Mouse (Mus musculus) midbrain, embryonic 10.5 days (tissue): ENCODE measurements around the gene Zdhhc1. TPM values are rescaled to one million over a fixed set of nuclear protein-coding genes. Genes with fewer than 3 reads are reported as not detected.

ENCODE experiments used
- DNase-seq: peaks from one replicate; pipeline ENCODE4 v3.0.0-alpha.2; 2017; ENCODE audit warnings: low spot score
- H3K27ac ChIP-seq: fragments of 300-500 bp; sonication (generic); replicated peaks from 2 replicates; pipeline ENCODE4 v1.5.1; 2016; ENCODE audit warnings: mild to moderate bottlenecking
- H3K27me3 ChIP-seq: fragments of 300-500 bp; sonication (generic); 2 replicates; pipeline ENCODE4 v1.6.1; 2016; ENCODE audit warnings: low read depth, mild to moderate bottlenecking; ENCODE audit not compliant: poor library complexity, severe bottlenecking
- H3K36me3 ChIP-seq: fragments of 300-500 bp; sonication (generic); 2 replicates; pipeline ENCODE4 v1.6.1; 2016; ENCODE audit warnings: mild to moderate bottlenecking, moderate library complexity
- H3K4me1 ChIP-seq: fragments of 300-500 bp; sonication (generic); 2 replicates; pipeline ENCODE4 v1.6.1; 2016
- H3K4me3 ChIP-seq: fragments of 300-500 bp; sonication (generic); 2 replicates; pipeline ENCODE4 v1.5.1; 2016; ENCODE audit warnings: mild to moderate bottlenecking, moderate library complexity
- H3K9me3 ChIP-seq: fragments of 300-500 bp; sonication (generic); replicated peaks from 2 replicates; pipeline ENCODE4 v1.6.1; 2016; ENCODE audit warnings: mild to moderate bottlenecking
- WGBS: fragments of 180-500 bp; shearing (Covaris S2); methylation state at CpG from one replicate; pipeline ENCODE4 v1.1.7; 2016; 5-methylcytosine and 5-hydroxymethylcytosine counted together
- polyA plus RNA-seq: library from polyadenylated mRNA; unstranded; fragments of >200 nt; fragmentation: Nextera tagmentation; extraction: Ambion mirVana; gene quantifications from 2 replicates; pipeline ENCODE4 v1.2.1, GENCODE M21; 2016

Zdhhc1 gene
- polyA plus RNA-seq, 1 experiment from 2014 or later: 18.6 TPM

DNA sequence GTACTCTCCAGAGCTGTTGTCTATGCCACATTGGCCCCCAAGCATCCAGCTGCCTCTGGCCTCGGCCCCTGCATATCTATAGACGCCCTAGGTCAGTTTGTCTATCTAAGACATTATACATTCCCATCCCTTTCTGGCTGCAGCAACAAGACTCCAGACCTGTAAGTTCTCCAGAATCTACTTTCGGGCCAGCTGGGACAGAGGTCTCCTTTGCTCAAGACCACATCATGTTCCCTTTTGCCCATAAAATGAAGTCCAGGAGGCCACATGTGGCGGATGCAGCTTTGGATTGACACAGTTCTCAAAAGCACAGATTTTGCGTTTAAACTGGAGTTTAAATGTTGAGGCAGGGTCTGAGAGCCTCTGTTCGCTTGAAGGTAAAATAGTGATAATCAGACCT, 17.5 kb upstream of the Zdhhc1 start:
- no peak for DNase-seq
- Histone ChIP-seq H3K27ac (no peak overlapping the region), H3K36me3 (no peaks in the 10 kb centered on the region), H3K4me3 (no peak overlapping the region), H3K27me3 (peaks cover 39% of the 10 kb centered on the region), H3K9me3 (no peaks in the 10 kb centered on the region), H3K4me1 (peaks cover 52% of the 10 kb centered on the region)
- WGBS: 93% methylated on average over 6 of the region's 6 CpGs

DNA sequence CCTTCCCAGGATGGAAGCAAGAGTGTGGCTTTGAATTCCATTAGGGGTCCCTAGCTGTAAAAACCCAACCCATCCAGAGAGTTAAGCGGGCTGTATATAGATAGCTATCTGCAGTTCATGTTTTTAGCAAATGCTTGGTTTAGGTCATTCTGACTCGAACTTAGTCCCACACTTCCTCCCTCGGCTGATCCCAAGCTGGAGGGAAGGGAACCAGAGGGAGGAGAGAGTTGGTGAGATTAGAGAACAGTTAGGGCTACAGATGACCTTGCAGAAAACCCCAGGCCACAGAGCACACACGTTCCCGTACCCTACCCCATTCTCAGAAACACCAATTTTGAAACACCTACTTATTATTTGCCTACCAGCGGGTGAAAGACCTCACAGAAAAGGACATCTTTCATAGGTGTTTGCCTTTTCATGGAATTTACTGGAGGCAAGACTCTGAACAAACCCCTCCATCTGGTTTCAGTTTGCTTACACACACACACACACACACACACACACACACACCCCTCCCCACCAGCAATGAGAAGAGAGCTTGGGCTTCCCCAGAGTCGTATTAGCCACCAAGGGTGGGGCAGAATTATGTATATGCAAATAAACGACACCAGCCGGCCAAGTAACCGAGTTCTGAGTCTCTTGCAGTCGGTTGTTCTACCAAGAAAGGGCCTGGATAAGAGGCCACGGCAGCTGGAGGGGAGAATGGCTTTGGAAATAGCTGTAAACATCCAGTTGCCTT, 13.5 kb upstream of the Zdhhc1 start:
- Histone ChIP-seq H3K9me3 (no peaks in the 10 kb centered on the region), H3K4me1 (peaks cover 27% of the 10 kb centered on the region), H3K27me3 (peaks cover 14% of the 10 kb centered on the region), H3K27ac (no peak overlapping the region), H3K36me3 (no peaks in the 10 kb centered on the region), H3K4me3 (no peak overlapping the region)
- no peak for DNase-seq
- 57% methylated on average over 12 of the region's 12 CpGs for WGBS

DNA sequence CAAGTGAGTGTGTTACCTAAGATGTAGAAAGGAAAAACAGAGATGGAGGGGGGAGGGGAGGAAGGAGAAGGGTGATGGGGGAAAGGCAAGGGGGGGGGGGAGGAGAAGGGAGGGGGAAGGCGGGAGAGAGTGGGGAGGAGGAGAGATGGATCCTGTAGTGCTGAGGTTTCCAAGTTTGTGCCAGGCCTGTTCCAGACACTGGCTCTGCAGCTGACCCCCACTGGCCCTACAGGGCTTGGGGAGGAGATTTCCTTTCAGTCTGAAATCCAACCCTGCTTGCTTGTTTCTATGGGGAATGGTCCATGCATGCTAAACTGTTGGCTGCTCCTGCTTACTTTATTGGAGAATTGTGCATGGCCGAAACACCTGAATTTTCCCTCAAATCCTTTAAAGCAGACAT, 12.1 kb upstream of the Zdhhc1 start:
- Histone ChIP-seq H3K36me3 (no peaks in the 10 kb centered on the region), H3K9me3 (no peaks in the 10 kb centered on the region), H3K4me1 (peaks cover 27% of the 10 kb centered on the region), H3K27ac (peak overlapping the region; percentile 19), H3K4me3 (no peak overlapping the region), H3K27me3 (peaks cover under 1% of the 10 kb centered on the region; the same call in 1 of the 2 replicates)
- 67% methylated on average over 1 of the region's 2 CpGs for WGBS
- no peak for DNase-seq

DNA sequence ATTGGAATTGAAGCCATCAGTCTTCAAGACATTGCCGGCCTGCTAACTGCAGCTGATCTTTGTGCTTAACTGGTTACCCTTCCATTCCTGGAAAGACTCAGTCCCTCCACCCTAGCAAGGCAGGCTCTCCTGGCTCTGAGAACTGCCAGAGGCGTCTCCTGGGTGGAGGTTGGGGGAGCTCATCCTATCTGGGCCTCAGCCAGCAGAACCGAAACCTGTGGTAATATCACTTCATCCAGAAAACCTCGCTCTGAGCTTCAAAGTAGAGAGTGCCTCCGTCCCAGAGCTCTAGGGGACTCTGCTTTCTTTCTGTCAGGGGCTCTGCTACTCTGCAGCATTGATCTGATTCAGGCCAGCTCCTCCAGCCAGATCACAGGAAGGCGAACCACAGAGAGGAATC, 10.3 kb upstream of the Zdhhc1 start:
- H3K36me3 ChIP-seq: no peaks in the 10 kb centered on the region
- 84% methylated on average over 6 of the region's 6 CpGs for WGBS
- H3K27ac ChIP-seq: no peak overlapping the region
- DNase-seq: no peak
- no peaks in the 10 kb centered on the region for H3K27me3 ChIP-seq
- no peaks in the 10 kb centered on the region for H3K9me3 ChIP-seq
- peaks cover 25% of the 10 kb centered on the region for H3K4me1 ChIP-seq
- H3K4me3 ChIP-seq: no peak overlapping the region

DNA sequence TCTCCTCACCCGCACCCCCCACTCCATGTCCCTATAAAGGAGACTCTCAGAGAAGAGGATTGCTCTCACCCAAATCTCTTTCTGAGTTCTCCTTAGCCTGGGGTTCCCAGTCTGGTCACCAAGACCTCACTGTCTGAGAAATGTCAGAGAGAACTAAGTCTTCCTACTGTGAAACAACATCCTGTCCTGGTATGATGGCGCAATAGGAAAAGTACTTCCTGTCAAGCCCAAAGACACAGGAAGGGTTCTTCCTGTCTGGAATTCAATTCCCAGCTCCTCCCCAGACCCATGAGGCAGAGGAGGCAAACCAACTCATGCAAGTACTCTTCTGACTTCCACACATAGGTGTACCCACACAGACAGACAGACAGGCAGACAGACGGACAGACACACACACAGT, 7.9 kb upstream of the Zdhhc1 start:
- Histone ChIP-seq H3K27me3 (no peaks in the 10 kb centered on the region), H3K4me1 (peaks cover 15% of the 10 kb centered on the region), H3K4me3 (no peak overlapping the region), H3K27ac (no peak overlapping the region), H3K36me3 (no peaks in the 10 kb centered on the region), H3K9me3 (no peaks in the 10 kb centered on the region)
- 90% methylated on average over 3 of the region's 3 CpGs for WGBS
- no peak for DNase-seq

DNA sequence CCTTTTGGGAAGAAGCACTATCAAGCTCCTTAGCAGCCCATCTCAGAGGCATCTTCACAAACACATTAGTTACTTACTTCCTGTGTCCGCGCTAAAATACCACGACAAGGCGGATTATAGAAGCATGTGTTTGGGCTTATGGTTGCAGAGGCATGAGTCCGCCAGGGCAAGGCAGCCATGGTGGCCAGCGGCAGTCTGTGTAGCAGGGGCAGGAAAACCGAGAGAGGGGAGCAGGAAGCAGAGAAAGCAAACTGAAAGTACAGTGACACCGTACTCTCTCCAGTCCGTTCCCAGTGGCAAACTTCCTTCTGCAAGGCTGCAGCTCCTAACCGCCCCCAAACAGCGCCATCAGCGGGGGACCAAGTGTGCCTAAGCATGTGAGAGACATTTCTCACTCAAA, 3.1 kb upstream of the Zdhhc1 start:
- no peak for DNase-seq

DNA sequence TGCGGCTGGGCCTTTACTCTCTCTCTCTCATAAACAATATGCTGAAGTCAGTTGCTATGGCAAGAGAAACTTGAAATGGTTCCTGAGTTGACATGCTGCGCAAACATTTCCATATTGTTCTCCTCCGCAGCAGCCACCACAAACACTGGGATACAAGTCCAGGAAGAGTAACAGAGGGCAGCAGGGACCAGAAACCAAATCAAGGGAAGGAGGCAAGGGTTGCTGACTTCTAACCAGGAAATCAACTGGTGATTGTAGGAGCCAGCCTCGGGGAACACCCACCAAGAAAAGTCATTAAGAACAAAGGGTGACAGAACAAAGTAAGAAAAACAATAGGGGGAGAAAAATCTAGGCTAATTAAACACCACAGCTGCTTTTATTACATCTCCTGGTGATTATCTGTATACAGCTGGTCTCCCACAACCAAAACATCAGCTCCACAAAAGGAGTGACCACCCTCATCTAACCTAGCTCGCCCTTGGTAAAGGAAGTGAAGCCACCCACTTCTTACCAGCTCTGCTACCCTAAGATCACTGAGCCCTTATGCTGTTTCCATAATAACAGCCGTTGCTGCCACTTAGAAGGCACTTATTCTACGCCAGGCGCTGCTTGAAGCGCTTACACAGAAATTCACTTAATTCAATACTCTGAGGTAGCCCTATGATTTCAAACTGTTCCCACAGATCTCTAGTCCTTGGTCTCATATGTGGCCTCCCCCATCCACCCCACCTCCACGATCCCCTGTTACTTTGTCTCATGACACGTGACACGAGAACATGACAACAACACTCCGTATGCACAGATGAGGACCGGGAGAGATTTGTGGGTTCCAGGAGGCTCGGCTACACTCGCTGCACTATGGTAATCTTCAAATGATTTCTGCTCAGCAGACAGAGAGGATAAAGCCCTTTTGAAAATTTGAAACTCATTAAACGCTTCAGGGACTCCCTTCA, 1.1 kb downstream of the Zdhhc1 start:
- no peaks in the 10 kb centered on the region for H3K9me3 ChIP-seq
- DNase-seq: no peak
- H3K27ac ChIP-seq: 0 out of 2 replicates have a peak overlapping the region, but pooled peaks have one; percentile 90

More for the DNA sequence above, 3.1 kb upstream of the Zdhhc1 start:
- Histone ChIP-seq H3K36me3 (no peaks in the 10 kb centered on the region), H3K27me3 (no peaks in the 10 kb centered on the region), H3K4me1 (peaks cover 26% of the 10 kb centered on the region), H3K27ac (no peak overlapping the region), H3K4me3 (no peak overlapping the region), H3K9me3 (no peaks in the 10 kb centered on the region)
- WGBS: 74% methylated on average over 12 of the region's 12 CpGs

DNA sequence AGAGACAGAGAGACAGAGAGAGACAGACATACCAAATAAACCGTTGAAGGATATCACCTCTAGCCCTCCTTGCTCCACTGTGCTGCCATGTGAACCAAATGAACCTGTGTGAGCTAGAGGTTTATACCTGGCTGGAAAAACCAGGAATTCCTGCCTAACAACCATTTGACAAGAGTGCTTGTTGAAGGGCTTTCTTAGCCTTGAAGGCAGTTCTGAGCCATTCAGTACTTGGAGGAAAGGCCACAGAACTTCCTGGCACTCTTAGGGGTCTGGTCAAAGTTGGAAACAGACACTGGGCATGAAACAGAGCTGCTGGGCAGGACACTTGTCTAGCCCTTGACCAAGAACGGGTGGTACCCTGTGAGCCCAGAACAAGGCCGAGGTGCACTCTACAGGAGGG, 2.1 kb downstream of the Zdhhc1 start:
- H3K36me3 ChIP-seq: no peaks in the 10 kb centered on the region
- peaks cover 30% of the 10 kb centered on the region for H3K4me1 ChIP-seq
- H3K9me3 ChIP-seq: no peaks in the 10 kb centered on the region
- WGBS: 83% methylated on average over 3 of the region's 3 CpGs
- no peak overlapping the region for H3K27ac ChIP-seq
- no peak overlapping the region for H3K4me3 ChIP-seq
- no peaks in the 10 kb centered on the region for H3K27me3 ChIP-seq
- DNase-seq: no peak

More for the DNA sequence above, 1.1 kb downstream of the Zdhhc1 start:
- H3K36me3 ChIP-seq: no peaks in the 10 kb centered on the region
- H3K27me3 ChIP-seq: no peaks in the 10 kb centered on the region
- peaks cover 30% of the 10 kb centered on the region for H3K4me1 ChIP-seq
- peak overlapping the region; percentile 90 for H3K4me3 ChIP-seq
- 36% methylated on average over 17 of the region's 17 CpGs for WGBS

DNA sequence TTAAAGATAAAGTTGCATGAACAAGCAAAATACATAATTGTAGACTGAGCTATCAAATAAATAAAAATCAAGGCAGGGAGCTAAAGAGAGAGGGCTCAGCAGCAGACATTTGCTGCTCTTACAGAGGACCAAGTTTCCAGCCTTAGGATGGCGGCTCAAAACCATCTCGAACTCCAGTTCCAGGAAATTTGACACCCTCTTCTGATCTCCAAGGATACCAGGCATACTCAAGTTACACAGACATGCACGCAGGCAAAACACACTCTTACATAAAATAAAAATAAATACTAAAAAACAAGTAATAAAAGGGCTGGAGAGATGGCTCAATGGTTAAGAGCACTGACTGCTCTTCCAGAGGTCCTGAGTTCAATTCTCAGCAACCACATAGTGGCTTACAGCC, 3.2 kb downstream of the Zdhhc1 start:
- WGBS: 60% methylated on average over 3 of the region's 3 CpGs

DNA sequence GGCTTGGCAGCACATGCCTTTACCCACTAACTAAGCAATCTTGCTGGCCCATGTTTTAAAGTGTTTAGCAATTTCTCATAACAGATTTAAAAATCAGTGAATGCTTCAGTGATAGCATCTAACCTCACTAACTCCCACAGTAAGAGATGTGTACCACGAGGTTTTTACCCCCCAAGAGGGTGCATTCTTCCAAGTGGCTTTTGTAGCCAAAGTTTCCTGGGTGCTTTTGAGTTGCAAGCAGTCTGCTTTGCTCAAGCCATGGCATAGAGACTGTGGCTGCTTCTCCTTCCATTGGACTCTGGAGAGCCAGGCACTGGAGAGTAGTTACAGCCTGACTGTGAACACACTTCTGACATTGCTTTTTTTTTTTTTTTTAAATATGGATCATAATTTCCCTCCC, 7.4 kb downstream of the Zdhhc1 start:
- H3K9me3 ChIP-seq: no peaks in the 10 kb centered on the region
- no peak for DNase-seq
- H3K27me3 ChIP-seq: no peaks in the 10 kb centered on the region
- WGBS: 49% methylated on average over 1 of the region's 1 CpGs
- H3K27ac ChIP-seq: no peak overlapping the region
- H3K4me1 ChIP-seq: peaks cover 10% of the 10 kb centered on the region
- no peak overlapping the region for H3K4me3 ChIP-seq
- H3K36me3 ChIP-seq: 0 out of 2 replicates have a peak, but pooled peaks cover 5% of the 10 kb centered on the region

More for the DNA sequence above, 3.2 kb downstream of the Zdhhc1 start:
- no peaks in the 10 kb centered on the region for H3K27me3 ChIP-seq
- H3K27ac ChIP-seq: no peak overlapping the region
- no peak overlapping the region for H3K4me3 ChIP-seq
- H3K36me3 ChIP-seq: no peaks in the 10 kb centered on the region
- peaks cover 30% of the 10 kb centered on the region for H3K4me1 ChIP-seq
- no peak for DNase-seq
- no peaks in the 10 kb centered on the region for H3K9me3 ChIP-seq

DNA sequence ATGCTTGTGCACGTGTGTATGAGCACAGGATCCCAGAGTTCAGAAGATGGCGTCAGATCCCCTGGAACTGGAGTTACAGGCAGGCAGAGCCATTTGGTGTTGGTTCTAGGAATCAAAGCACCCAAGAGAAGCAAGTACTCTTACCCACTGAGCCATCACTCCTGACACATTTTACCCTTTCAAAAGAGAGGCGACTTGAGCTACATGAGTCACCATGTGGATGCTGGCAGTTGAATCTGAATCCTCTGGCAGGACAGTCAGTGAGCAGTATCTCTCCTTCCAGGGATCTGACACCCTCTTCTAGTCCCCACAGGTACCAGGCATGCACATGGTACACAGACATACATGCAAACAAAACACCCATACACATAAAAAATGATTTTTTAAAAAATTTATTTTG, 8.6 kb downstream of the Zdhhc1 start:
- H3K4me1 ChIP-seq: peaks cover 22% of the 10 kb centered on the region
- H3K27ac ChIP-seq: no peak overlapping the region
- H3K9me3 ChIP-seq: no peaks in the 10 kb centered on the region
- H3K36me3 ChIP-seq: 0 out of 2 replicates have a peak, but pooled peaks cover 5% of the 10 kb centered on the region
- no peaks in the 10 kb centered on the region for H3K27me3 ChIP-seq
- WGBS: 73% methylated on average over 3 of the region's 3 CpGs
- no peak overlapping the region for H3K4me3 ChIP-seq
- no peak for DNase-seq

DNA sequence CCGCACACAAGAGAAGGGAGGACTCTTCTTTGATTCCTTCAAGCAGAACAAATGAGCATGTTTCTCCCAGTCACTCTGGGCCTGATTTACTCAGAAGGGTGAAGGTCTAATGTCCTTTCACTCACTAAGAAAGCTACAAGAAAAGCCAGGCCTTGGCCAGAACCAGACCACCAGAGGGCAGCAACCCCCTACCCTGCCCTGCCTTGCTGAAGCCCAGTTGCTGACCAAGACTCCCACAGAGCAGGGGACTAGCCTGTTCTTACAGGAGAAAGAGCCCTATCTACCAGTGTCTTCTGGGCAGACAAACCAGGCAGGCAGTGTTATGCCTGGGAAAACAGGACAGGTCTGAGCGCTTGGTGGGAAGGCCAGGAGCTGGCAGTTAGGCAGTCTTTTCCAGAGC, 12.3 kb downstream of the Zdhhc1 start:
- Histone ChIP-seq H3K27me3 (no peaks in the 10 kb centered on the region), H3K9me3 (no peaks in the 10 kb centered on the region), H3K36me3 (0 out of 2 replicates have a peak, but pooled peaks cover 5% of the 10 kb centered on the region), H3K27ac (peak overlapping the region; percentile 75; the same call in 1 of the 2 replicates), H3K4me3 (peak overlapping the region; percentile 2; the same call in 1 of the 2 replicates), H3K4me1 (peaks cover 33% of the 10 kb centered on the region)
- 19% methylated on average over 2 of the region's 2 CpGs for WGBS
- DNase-seq: peak; percentile 83

DNA sequence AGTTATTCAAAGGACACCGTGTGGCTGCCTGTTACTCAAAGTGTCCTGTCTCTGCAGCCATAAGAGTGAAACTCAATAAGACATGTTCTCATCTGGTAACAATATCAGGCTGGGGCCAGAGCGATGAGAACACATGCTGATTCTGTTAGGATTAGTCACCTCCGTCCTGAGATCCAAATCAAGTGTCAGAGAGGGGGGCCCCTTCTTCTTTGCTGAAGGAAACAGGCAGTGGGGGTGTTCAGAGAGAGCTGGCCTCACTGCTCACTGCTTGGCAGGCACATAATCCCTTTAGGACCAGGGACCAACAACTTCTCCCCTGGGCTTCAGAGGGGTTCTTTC, 12.7 kb downstream of the Zdhhc1 start:
- H3K36me3 ChIP-seq: 0 out of 2 replicates have a peak, but pooled peaks cover 5% of the 10 kb centered on the region
- no peaks in the 10 kb centered on the region for H3K27me3 ChIP-seq
- H3K4me3 ChIP-seq: peak overlapping the region; percentile 2; the same call in 1 of the 2 replicates
- peak overlapping the region; percentile 75 for H3K27ac ChIP-seq
- 22% methylated on average over 3 of the region's 3 CpGs for WGBS
- H3K9me3 ChIP-seq: no peaks in the 10 kb centered on the region
- H3K4me1 ChIP-seq: peaks cover 33% of the 10 kb centered on the region
- no peak for DNase-seq
